Mouse (Mus musculus): ENCODE data around the gene Kcna7. TPM values are rescaled to one million over a fixed set of nuclear protein-coding genes. Genes with fewer than 3 reads are reported as not detected.

The Kcna7 gene
- total RNA-seq, 2 experiments from 2014 or later: 0.41 to 0.79 TPM

- intact Hi-C loops (cut with DNase I): no loop called here
- DNase-seq: no peak
These were observed 12.6 kb downstream of the Kcna7 start for GRCm38 (mm10) chr7:45417962-45418492.

GRCm38 (mm10) chr7:45419859-45420614, 14.6 kb downstream of the Kcna7 start:
- no peak for DNase-seq
- intact Hi-C loops (cut with DNase I): no loop called here

GRCm38 (mm10) chr7:45420615-45420919, 15.1 kb downstream of the Kcna7 start, which contains the start of gene Lhb:
TSS of gene Lhb (plus strand) at chr7:45420820.
- intact Hi-C loops (cut with DNase I): no loop called here
- DNase-seq: no peak

- intact Hi-C loops (cut with DNase I): no loop called here
- no peak for DNase-seq
These were observed 15.7 kb downstream of the Kcna7 start for GRCm38 (mm10) chr7:45421194-45421593.

GRCm38 (mm10) chr7:45426556-45426955, 21.1 kb downstream of the Kcna7 start:
- DNase-seq: no peak
- intact Hi-C loops (cut with DNase I): no loop called here

- DNase-seq: no peak
- intact Hi-C loops (cut with DNase I): loop anchor here (2.0 kb wide), 2 partner anchors 25 to 29 kb away; partner anchors contain the start of genes Ftl1 and Kcna7
These were observed 28.4 kb downstream of the Kcna7 start for GRCm38 (mm10) chr7:45433835-45434202.

GRCm38 (mm10) chr7:45434203-45435015, 29.0 kb downstream of the Kcna7 start, which contains the start of gene Gys1:
TSS of gene Gys1 (plus strand) at chr7:45434844.
- DNase-seq: peak; percentile 100
- intact Hi-C loops (cut with DNase I): loop anchor here (2.0 kb wide), 2 partner anchors 24 to 30 kb away; partner anchors contain the start of genes Ftl1 and Kcna7

GRCm38 (mm10) chr7:45435038-45435437, 29.6 kb downstream of the Kcna7 start:
- DNase-seq: no peak
- intact Hi-C loops (cut with DNase I): loop anchor here (2.0 kb wide), 2 partner anchors 24 to 30 kb away; partner anchors contain the start of genes Ftl1 and Kcna7

GRCm38 (mm10) chr7:45436444-45436843, 31.0 kb downstream of the Kcna7 start:
- no peak for DNase-seq
- intact Hi-C loops (cut with DNase I): no loop called here

GRCm38 (mm10) chr7:45437046-45437445, 31.6 kb downstream of the Kcna7 start:
- intact Hi-C loops (cut with DNase I): no loop called here

GRCm38 (mm10) chr7:45437521-45438276, 32.2 kb downstream of the Kcna7 start, which contains the start of gene Ruvbl2:
TSS of gene Ruvbl2 (minus strand) at chr7:45438096.
- intact Hi-C loops (cut with DNase I): no loop called here
- no peak for DNase-seq

More at GRCm38 (mm10) chr7:45437046-45437445, 31.6 kb downstream of the Kcna7 start:
- DNase-seq: no peak

- DNase-seq: no peak
- intact Hi-C loops (cut with DNase I): no loop called here
These were observed 38.3 kb downstream of the Kcna7 start for GRCm38 (mm10) chr7:45443526-45444420.

- intact Hi-C loops (cut with DNase I): loop anchor here (5.0 kb wide), 1 partner anchor 144 kb away; no protein-coding TSS in a partner anchor
- DNase-seq: no peak
These were observed 41.1 kb downstream of the Kcna7 start for GRCm38 (mm10) chr7:45446589-45446988.

GRCm38 (mm10) chr7:45447325-45447990, 42.0 kb downstream of the Kcna7 start:
- intact Hi-C loops (cut with DNase I): loop anchor here (5.0 kb wide), 1 partner anchor 145 kb away; no protein-coding TSS in a partner anchor
- peak; percentile 55 to 67 for DNase-seq

GRCm38 (mm10) chr7:45449974-45450373, 44.5 kb downstream of the Kcna7 start:
- DNase-seq: no peak
- intact Hi-C loops (cut with DNase I): loop anchor here (5.0 kb wide), 2 partner anchors 112 to 148 kb away; no protein-coding TSS in a partner anchor

- intact Hi-C loops (cut with DNase I): loop anchor here (5.0 kb wide), 1 partner anchor 111 kb away; no protein-coding TSS in a partner anchor
- peak; percentile 82 to 91 for DNase-seq
These were observed 46.0 kb downstream of the Kcna7 start for GRCm38 (mm10) chr7:45451344-45451982.

- DNase-seq: no peak
- intact Hi-C loops (cut with DNase I): loop anchor here (5.0 kb wide), 1 partner anchor 107 kb away; no protein-coding TSS in a partner anchor
These were observed 49.5 kb downstream of the Kcna7 start for GRCm38 (mm10) chr7:45454971-45455370.

Data from heart, postnatal 10 days (tissue).